Mouse (Mus musculus): ENCODE measurements around the gene Dnah17. TPM values are rescaled to one million over a fixed set of nuclear protein-coding genes. Genes with fewer than 3 reads are reported as not detected.

Dnah17 gene
- total and polyA plus RNA-seq, 2 experiments from 2014 or later = 0.16 TPM; not detected in 1

DNA sequence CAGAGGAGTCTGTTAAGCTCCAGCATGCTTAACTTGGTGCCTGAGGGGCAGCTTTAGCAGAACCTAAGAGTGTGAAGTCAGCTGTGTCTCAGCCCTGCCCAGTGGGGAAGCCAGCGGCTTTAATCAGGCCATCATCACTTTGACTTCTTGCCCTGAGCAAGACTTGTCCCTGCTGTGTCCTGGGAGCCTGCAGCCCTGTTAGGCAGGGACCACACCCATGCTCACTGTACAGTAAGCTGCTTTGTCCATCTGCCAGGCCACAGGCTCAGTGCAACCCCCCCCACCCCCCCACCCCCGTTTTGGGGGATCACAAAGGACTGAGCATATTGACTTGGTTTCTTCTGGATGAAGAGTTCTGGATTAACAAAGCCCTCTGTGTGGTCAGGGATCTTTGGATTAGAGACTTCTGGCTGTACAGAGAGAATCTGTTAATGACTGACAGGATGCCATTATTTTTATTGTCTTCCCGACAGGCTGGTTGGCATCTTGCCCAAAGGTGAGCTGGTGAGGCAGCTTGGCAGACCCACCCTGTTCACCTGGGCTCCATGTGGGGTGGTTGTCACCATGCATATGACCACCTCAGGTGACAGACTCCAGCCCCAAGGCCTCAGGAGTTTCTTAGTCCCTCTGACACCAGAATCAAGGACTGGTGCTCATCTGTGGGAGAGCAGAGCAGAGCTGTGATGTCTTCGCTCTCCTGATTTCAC is 120.4 kb downstream of the Dnah17 start:
- Histone ChIP-seq H3K27ac (peak overlapping the region; percentile 20; the same call in 1 of the 2 replicates), H3K9me3 (ENCODE audit: low read length) (no peaks in the 10 kb centered on the region), H3K27me3 (ENCODE audit: insufficient read depth, low read length) (no peaks in the 10 kb centered on the region), H3K9ac (replicated peaks; ENCODE audit: low read length) (0 out of 2 replicates have a peak overlapping the region, but pooled peaks have one; percentile 3), H3K4me2 (ENCODE audit: low read depth, low read length) (no peak overlapping the region), H3K4me3 (ENCODE audit: low read length) (no peak overlapping the region), H3K36me3 (ENCODE audit: insufficient read depth, low read length) (peaks cover 20% of the 10 kb centered on the region), H3K4me1 (ENCODE audit: insufficient read depth, low read length) (peaks cover 10% of the 10 kb centered on the region)
- WGBS = 39% methylated on average over 4 of the region's 4 CpGs
- ATAC-seq (no peak), DNase-seq (ENCODE audit: low spot score) (peak; percentile 61)
- TF ChIP-seq CTCF (IDR thresholded peaks at IDR 0.05; ENCODE audit: low read depth) = no peak

DNA sequence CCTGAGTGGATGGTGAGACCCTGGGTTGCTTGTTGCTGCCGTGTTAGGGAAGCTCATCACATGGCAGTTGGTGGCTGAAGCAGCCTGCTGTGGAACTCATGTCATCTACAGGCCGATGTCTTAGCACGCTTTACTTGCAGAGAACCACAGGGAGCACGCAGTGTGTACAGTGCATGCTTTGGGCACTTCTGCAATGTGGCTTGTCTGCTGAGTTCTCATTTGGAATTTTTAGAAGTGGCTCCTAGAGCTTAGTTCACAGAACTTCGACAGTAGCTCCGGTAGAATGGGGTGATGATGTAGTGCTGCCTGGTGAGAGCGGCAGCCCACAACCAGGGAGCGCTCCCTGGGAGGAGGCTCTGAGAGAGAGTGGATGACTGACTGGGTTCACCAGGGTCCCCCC is 121.6 kb downstream of the Dnah17 start:
- WGBS = 69% methylated on average over 8 of the region's 8 CpGs

DNA sequence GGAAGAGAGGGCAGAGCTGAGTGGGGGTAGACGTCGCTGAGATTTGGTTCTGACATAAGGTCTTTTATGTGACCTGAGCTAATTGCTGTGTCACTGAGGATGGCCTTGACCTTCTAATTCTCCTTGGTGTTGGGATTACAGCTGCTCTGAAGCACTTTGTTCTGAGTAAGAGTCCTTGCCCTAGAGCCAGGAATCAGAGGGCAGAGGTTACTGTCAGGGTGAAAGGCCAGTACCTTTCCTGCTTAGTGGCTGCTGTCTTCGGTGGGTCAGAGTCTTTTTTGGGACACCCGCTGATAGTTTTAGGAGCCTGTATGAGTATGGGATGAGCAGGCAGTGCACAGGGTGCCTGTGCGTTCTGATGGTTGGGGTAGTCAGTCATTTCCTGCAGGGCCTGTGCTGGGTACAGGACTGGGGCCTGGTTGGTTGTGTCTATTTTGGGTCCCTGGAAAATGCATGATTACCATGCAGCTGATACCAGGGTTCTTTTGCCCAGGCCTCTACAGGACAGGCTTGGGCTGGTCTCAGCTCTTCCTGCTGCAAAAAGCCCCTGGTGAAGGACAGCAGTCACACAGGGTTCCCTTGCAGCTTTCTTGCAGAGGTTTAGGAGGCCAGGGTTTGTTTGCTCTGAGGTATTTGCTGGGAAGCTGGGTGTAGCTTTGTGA is 122.2 kb downstream of the Dnah17 start:
- no peak overlapping the region for H3K4me2 ChIP-seq (ENCODE audit: low read depth, low read length)
- no peak overlapping the region for H3K27ac ChIP-seq
- peaks cover 30% of the 10 kb centered on the region for H3K36me3 ChIP-seq (ENCODE audit: insufficient read depth, low read length)
- H3K9ac ChIP-seq (replicated peaks; ENCODE audit: low read length) = no peak overlapping the region
- H3K9me3 ChIP-seq (ENCODE audit: low read length) = no peaks in the 10 kb centered on the region
- TF ChIP-seq CTCF (IDR thresholded peaks at IDR 0.05; ENCODE audit: low read depth) = no peak
- H3K4me1 ChIP-seq (ENCODE audit: insufficient read depth, low read length) = peaks cover 10% of the 10 kb centered on the region
- H3K27me3 ChIP-seq (ENCODE audit: insufficient read depth, low read length) = no peaks in the 10 kb centered on the region
- WGBS = 74% methylated on average over 5 of the region's 5 CpGs
- no peak overlapping the region for H3K4me3 ChIP-seq (ENCODE audit: low read length)
- DNase-seq (ENCODE audit: low spot score) (no peak), ATAC-seq (no peak)

More for the DNA sequence above, 121.6 kb downstream of the Dnah17 start:
- ATAC-seq = no peak
- peaks cover 10% of the 10 kb centered on the region for H3K4me1 ChIP-seq (ENCODE audit: insufficient read depth, low read length)
- no peak for TF ChIP-seq CTCF (IDR thresholded peaks at IDR 0.05; ENCODE audit: low read depth)
- no peak for DNase-seq (ENCODE audit: low spot score)
- H3K36me3 ChIP-seq (ENCODE audit: insufficient read depth, low read length) = peaks cover 25% of the 10 kb centered on the region
- no peak overlapping the region for H3K9ac ChIP-seq (replicated peaks; ENCODE audit: low read length)
- H3K4me2 ChIP-seq (ENCODE audit: low read depth, low read length) = no peak overlapping the region
- no peaks in the 10 kb centered on the region for H3K9me3 ChIP-seq (ENCODE audit: low read length)
- H3K27ac ChIP-seq = no peak overlapping the region
- no peaks in the 10 kb centered on the region for H3K27me3 ChIP-seq (ENCODE audit: insufficient read depth, low read length)
- no peak overlapping the region for H3K4me3 ChIP-seq (ENCODE audit: low read length)

DNA sequence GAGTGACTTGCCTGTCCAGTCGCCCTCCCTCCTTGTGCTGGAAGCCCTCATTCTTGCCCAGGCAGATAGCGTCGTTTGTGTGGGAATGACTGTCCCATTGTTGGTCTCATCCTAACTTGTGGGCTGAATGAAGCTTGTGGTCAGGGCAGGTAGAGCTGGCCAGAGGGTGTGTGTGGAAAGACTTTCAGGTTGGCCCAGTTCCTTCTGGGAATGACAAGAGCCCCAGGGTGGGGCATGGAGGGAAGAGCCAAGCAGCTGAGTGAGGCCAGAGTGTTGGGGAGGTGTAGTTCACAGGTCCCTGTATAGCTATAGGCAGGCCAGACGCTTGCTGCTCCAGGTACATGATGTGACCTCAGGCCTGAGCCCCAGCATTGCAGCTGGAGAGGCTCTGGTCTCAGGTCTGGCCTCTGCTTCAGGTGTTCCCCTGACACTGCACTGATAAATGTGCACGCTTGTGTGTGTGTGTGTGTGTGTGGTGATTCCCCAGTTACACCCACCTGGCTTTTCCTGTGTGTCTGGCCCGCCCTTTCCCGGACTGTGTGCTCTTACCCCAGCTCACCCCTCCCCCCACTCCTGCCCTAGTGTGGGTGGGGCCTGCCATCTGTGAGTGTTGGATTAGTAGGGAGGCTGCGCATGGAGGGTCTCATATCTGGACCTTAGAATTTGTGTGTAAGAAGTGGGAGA is 122.8 kb downstream of the Dnah17 start:
- Histone ChIP-seq H3K9me3 (ENCODE audit: low read length) (no peaks in the 10 kb centered on the region), H3K27ac (no peak overlapping the region), H3K4me1 (ENCODE audit: insufficient read depth, low read length) (peaks cover 10% of the 10 kb centered on the region), H3K36me3 (ENCODE audit: insufficient read depth, low read length) (peaks cover 35% of the 10 kb centered on the region), H3K9ac (replicated peaks; ENCODE audit: low read length) (no peak overlapping the region), H3K4me3 (ENCODE audit: low read length) (no peak overlapping the region), H3K4me2 (ENCODE audit: low read depth, low read length) (no peak overlapping the region), H3K27me3 (ENCODE audit: insufficient read depth, low read length) (no peaks in the 10 kb centered on the region)
- no peak for ATAC-seq
- WGBS = 84% methylated on average over 8 of the region's 8 CpGs
- TF ChIP-seq CTCF (IDR thresholded peaks at IDR 0.05; ENCODE audit: low read depth) = no peak
- DNase-seq (ENCODE audit: low spot score) = no peak

DNA sequence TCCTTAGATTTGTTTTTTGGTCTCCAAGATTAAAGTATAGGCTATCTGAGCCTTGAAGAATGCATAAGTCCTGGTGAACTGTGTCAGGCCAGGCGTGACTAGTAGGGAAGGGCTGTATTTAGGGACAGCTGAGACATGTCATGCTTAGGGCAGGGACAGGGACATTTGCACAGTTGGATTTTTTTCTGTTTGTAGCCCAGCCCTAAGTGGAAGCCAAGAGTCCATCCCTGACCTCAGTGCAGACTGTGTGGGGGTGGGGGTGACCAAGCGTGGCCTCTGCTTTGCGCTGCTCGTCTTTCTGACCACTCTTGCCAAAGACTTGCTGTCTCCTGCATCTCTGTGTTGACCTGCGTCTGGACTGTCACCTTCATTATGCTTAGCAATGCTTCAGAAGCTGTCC is 126.2 kb downstream of the Dnah17 start:
- Histone ChIP-seq H3K4me2 (ENCODE audit: low read depth, low read length) (no peak overlapping the region), H3K4me1 (ENCODE audit: insufficient read depth, low read length) (peaks cover 7% of the 10 kb centered on the region), H3K9ac (replicated peaks; ENCODE audit: low read length) (no peak overlapping the region), H3K36me3 (ENCODE audit: insufficient read depth, low read length) (peaks cover 57% of the 10 kb centered on the region), H3K9me3 (ENCODE audit: low read length) (no peaks in the 10 kb centered on the region), H3K4me3 (ENCODE audit: low read length) (no peak overlapping the region), H3K27me3 (ENCODE audit: insufficient read depth, low read length) (no peaks in the 10 kb centered on the region), H3K27ac (no peak overlapping the region)
- no peak for ATAC-seq
- WGBS = 82% methylated on average over 5 of the region's 5 CpGs
- no peak for DNase-seq (ENCODE audit: low spot score)
- no peak for TF ChIP-seq CTCF (IDR thresholded peaks at IDR 0.05; ENCODE audit: low read depth)

DNA sequence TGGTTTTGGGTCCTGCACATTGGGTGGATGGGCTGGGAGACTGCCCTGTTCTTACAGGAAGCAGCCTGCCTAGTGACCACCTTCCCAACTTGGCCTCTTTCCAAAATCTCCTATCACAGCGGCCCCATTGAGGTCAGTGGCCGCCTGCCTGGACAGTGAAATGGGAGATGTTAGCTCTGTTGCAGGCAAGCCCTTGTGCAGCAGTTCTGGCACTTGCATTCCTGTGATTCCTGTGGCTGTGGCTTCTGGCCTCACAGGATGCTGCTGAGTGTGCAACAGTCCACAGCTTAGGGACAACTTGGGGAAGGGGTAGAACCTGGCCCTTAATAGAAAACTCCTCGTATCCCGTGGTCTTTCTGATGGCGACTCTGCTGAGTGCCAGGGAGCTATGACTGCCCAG is 126.7 kb downstream of the Dnah17 start:
- peaks cover 57% of the 10 kb centered on the region for H3K36me3 ChIP-seq (ENCODE audit: insufficient read depth, low read length)
- no peaks in the 10 kb centered on the region for H3K27me3 ChIP-seq (ENCODE audit: insufficient read depth, low read length)

More for the DNA sequence above, 126.7 kb downstream of the Dnah17 start:
- no peak for DNase-seq (ENCODE audit: low spot score)
- Histone ChIP-seq H3K27ac (no peak overlapping the region), H3K4me2 (ENCODE audit: low read depth, low read length) (no peak overlapping the region), H3K9me3 (ENCODE audit: low read length) (no peaks in the 10 kb centered on the region), H3K4me3 (ENCODE audit: low read length) (no peak overlapping the region), H3K9ac (replicated peaks; ENCODE audit: low read length) (no peak overlapping the region), H3K4me1 (ENCODE audit: insufficient read depth, low read length) (peaks cover 2% of the 10 kb centered on the region; the same call in 1 of the 2 replicates)
- ATAC-seq = no peak
- WGBS = 77% methylated on average over 5 of the region's 5 CpGs
- TF ChIP-seq CTCF (IDR thresholded peaks at IDR 0.05; ENCODE audit: low read depth) = no peak

Measured in hindbrain, postnatal 0 days (tissue).